Mouse (Mus musculus): Measurements from ENCODE around the gene Homer2. TPM values are rescaled to one million over a fixed set of nuclear protein-coding genes. Genes with fewer than 3 reads are reported as not detected.

Gene Homer2
- polyA plus RNA-seq, 1 experiment from 2014 or later: 34.4 TPM

GRCm38 (mm10) chr7:81725986-81726727, 18.8 kb upstream of the Homer2 start:
- WGBS: 80% methylated on average over 18 of the region's 18 CpGs

GRCm38 (mm10) chr7:81723851-81724250, 16.5 kb upstream of the Homer2 start:
- Histone ChIP-seq H3K27ac (replicated peaks) (no peak overlapping the region), H3K27me3 (no peaks in the 10 kb centered on the region), H3K9ac (no peak overlapping the region), H3K4me3 (no peak overlapping the region), H3K4me2 (no peak overlapping the region), H3K36me3 (no peaks in the 10 kb centered on the region), H3K4me1 (replicated peaks) (no peaks in the 10 kb centered on the region), H3K9me3 (no peaks in the 10 kb centered on the region)
- ATAC-seq (ENCODE audit: low FRiP score, low read depth): no peak
- 91% methylated on average over 10 of the region's 10 CpGs for WGBS

More at GRCm38 (mm10) chr7:81725986-81726727, 18.8 kb upstream of the Homer2 start:
- Histone ChIP-seq H3K4me3 (no peak overlapping the region), H3K4me2 (no peak overlapping the region), H3K9ac (no peak overlapping the region), H3K36me3 (no peaks in the 10 kb centered on the region), H3K9me3 (no peaks in the 10 kb centered on the region), H3K4me1 (replicated peaks) (no peaks in the 10 kb centered on the region), H3K27me3 (no peaks in the 10 kb centered on the region), H3K27ac (replicated peaks) (no peak overlapping the region)
- no peak for ATAC-seq (ENCODE audit: low FRiP score, low read depth)

GRCm38 (mm10) chr7:81721271-81721670, 13.9 kb upstream of the Homer2 start:
- Histone ChIP-seq H3K4me2 (no peak overlapping the region), H3K9me3 (no peaks in the 10 kb centered on the region), H3K9ac (no peak overlapping the region), H3K4me1 (replicated peaks) (no peaks in the 10 kb centered on the region), H3K4me3 (no peak overlapping the region), H3K27ac (replicated peaks) (no peak overlapping the region), H3K36me3 (no peaks in the 10 kb centered on the region), H3K27me3 (no peaks in the 10 kb centered on the region)
- ATAC-seq (ENCODE audit: low FRiP score, low read depth): no peak
- 61% methylated on average over 5 of the region's 5 CpGs for WGBS

GRCm38 (mm10) chr7:81719216-81719661, 11.9 kb upstream of the Homer2 start:
- Histone ChIP-seq H3K27me3 (no peaks in the 10 kb centered on the region), H3K4me2 (no peak overlapping the region), H3K36me3 (no peaks in the 10 kb centered on the region), H3K9ac (no peak overlapping the region), H3K27ac (replicated peaks) (no peak overlapping the region), H3K4me3 (no peak overlapping the region), H3K9me3 (no peaks in the 10 kb centered on the region), H3K4me1 (replicated peaks) (no peaks in the 10 kb centered on the region)
- no peak for ATAC-seq (ENCODE audit: low FRiP score, low read depth)
- 94% methylated on average over 1 of the region's 1 CpGs for WGBS

GRCm38 (mm10) chr7:81718657-81719056, 11.3 kb upstream of the Homer2 start:
- Histone ChIP-seq H3K4me2 (no peak overlapping the region), H3K27ac (replicated peaks) (no peak overlapping the region), H3K36me3 (no peaks in the 10 kb centered on the region), H3K9me3 (no peaks in the 10 kb centered on the region), H3K4me1 (replicated peaks) (no peaks in the 10 kb centered on the region), H3K27me3 (no peaks in the 10 kb centered on the region), H3K4me3 (no peak overlapping the region), H3K9ac (no peak overlapping the region)
- no peak for ATAC-seq (ENCODE audit: low FRiP score, low read depth)
- 69% methylated on average over 1 of the region's 1 CpGs for WGBS

GRCm38 (mm10) chr7:81710166-81710565, 2.8 kb upstream of the Homer2 start:
- Histone ChIP-seq H3K4me3 (no peak overlapping the region), H3K27ac (replicated peaks) (no peak overlapping the region), H3K36me3 (no peaks in the 10 kb centered on the region), H3K9me3 (no peaks in the 10 kb centered on the region), H3K4me1 (replicated peaks) (peaks cover 19% of the 10 kb centered on the region), H3K9ac (no peak overlapping the region), H3K27me3 (no peaks in the 10 kb centered on the region; the same call in 1 of the 2 replicates), H3K4me2 (no peak overlapping the region)
- 90% methylated on average over 4 of the region's 4 CpGs for WGBS
- no peak for ATAC-seq (ENCODE audit: low FRiP score, low read depth)

- Histone ChIP-seq H3K27me3 (no peaks in the 10 kb centered on the region; the same call in 1 of the 2 replicates), H3K36me3 (no peaks in the 10 kb centered on the region), H3K9me3 (no peaks in the 10 kb centered on the region), H3K4me1 (replicated peaks) (peaks cover 20% of the 10 kb centered on the region), H3K9ac (no peak overlapping the region), H3K27ac (replicated peaks) (no peak overlapping the region), H3K4me3 (no peak overlapping the region), H3K4me2 (no peak overlapping the region)
- ATAC-seq (ENCODE audit: low FRiP score, low read depth): no peak
Measured at GRCm38 (mm10) chr7:81708165-81708564, 838 bp upstream of the Homer2 start.

GRCm38 (mm10) chr7:81706416-81707391, 623 bp downstream of the Homer2 start:
- Histone ChIP-seq H3K9ac (peak overlapping the region; percentile 71), H3K4me2 (peak overlapping the region; percentile 86), H3K27ac (replicated peaks) (peak overlapping the region; percentile 78), H3K4me1 (replicated peaks) (peaks cover 20% of the 10 kb centered on the region), H3K27me3 (no peaks in the 10 kb centered on the region; the same call in 1 of the 2 replicates), H3K9me3 (no peaks in the 10 kb centered on the region), H3K4me3 (peak overlapping the region; percentile 80), H3K36me3 (no peaks in the 10 kb centered on the region)
- under 1% methylated on average over 97 of the region's 114 CpGs for WGBS
- ATAC-seq (ENCODE audit: low FRiP score, low read depth): peak; percentile 83

- peaks cover 20% of the 10 kb centered on the region for H3K4me1 ChIP-seq (replicated peaks)
- 22% methylated on average over 12 of the region's 12 CpGs for WGBS
- no peaks in the 10 kb centered on the region for H3K9me3 ChIP-seq
- peak overlapping the region; percentile 80 for H3K4me3 ChIP-seq
- peak overlapping the region; percentile 71 for H3K9ac ChIP-seq
- ATAC-seq (ENCODE audit: low FRiP score, low read depth): no peak
- no peaks in the 10 kb centered on the region; the same call in 1 of the 2 replicates for H3K27me3 ChIP-seq
- peak overlapping the region; percentile 78 for H3K27ac ChIP-seq (replicated peaks)
- H3K36me3 ChIP-seq: no peaks in the 10 kb centered on the region
- H3K4me2 ChIP-seq: peak overlapping the region; percentile 86
Measured at GRCm38 (mm10) chr7:81706027-81706415, 1.3 kb downstream of the Homer2 start.

GRCm38 (mm10) chr7:81698357-81698756, 9.0 kb downstream of the Homer2 start:
- H3K4me3 ChIP-seq: no peak overlapping the region
- no peak overlapping the region for H3K27ac ChIP-seq (replicated peaks)
- no peaks in the 10 kb centered on the region for H3K36me3 ChIP-seq
- no peaks in the 10 kb centered on the region for H3K27me3 ChIP-seq
- WGBS: 83% methylated on average over 13 of the region's 13 CpGs
- no peak overlapping the region for H3K4me2 ChIP-seq
- H3K9ac ChIP-seq: no peak overlapping the region
- ATAC-seq (ENCODE audit: low FRiP score, low read depth): no peak
- no peaks in the 10 kb centered on the region for H3K4me1 ChIP-seq (replicated peaks)
- no peaks in the 10 kb centered on the region for H3K9me3 ChIP-seq

GRCm38 (mm10) chr7:81697954-81698353, 9.4 kb downstream of the Homer2 start:
- ATAC-seq (ENCODE audit: low FRiP score, low read depth): no peak
- no peaks in the 10 kb centered on the region for H3K9me3 ChIP-seq
- no peaks in the 10 kb centered on the region for H3K27me3 ChIP-seq
- no peaks in the 10 kb centered on the region for H3K4me1 ChIP-seq (replicated peaks)
- H3K4me3 ChIP-seq: no peak overlapping the region
- no peaks in the 10 kb centered on the region for H3K36me3 ChIP-seq
- no peak overlapping the region for H3K4me2 ChIP-seq
- WGBS: 78% methylated on average over 4 of the region's 4 CpGs
- H3K9ac ChIP-seq: no peak overlapping the region
- no peak overlapping the region for H3K27ac ChIP-seq (replicated peaks)

All from hindbrain, embryonic 15.5 days (tissue).